Mouse (Mus musculus): ENCODE results near the gene Olfr700. TPM values are rescaled to one million over a fixed set of nuclear protein-coding genes. Genes with fewer than 3 reads are reported as not detected.
"Not testable (repeated sequence)": the region's sequence is repeated elsewhere in the genome, so short reads cannot be mapped to it uniquely, and the experiment has no call there.

The Olfr700 gene
- polyA plus RNA-seq (2015; fragmentation: Nextera tagmentation; extraction: Ambion mirVana), result not detected in 2 replicates

DNA sequence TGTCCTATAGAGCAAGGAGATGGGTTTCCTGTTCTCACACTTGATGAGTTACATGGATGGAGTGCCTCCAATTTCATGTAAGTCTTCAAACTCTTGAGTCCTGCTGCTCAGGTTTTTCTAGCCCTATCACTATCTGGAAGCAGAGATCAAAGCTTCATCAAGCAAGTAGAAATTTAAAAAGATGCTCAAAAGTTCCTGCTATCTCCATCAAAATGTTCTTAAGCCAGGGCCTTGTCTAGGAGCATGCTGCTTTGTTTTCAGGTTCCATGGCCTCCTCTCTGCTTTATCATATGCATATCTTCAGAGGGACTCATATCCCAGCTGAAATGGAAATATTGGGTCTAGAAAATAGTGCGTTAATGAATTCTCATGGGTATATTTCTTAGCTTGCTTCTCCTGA is at the start of gene Olfr700:
Gene Olfr700 (minus strand): TSS at position 101 of the 400 bp plus-strand sequence.
- no peaks in the 10 kb centered on the region for H3K9me3 ChIP-seq
- no peak within 1 kb of the TSS for H3K9ac ChIP-seq
- no peaks in the 10 kb centered on the region for H3K36me3 ChIP-seq
- H3K4me2 ChIP-seq (replicated peaks), result no peak within 1 kb of the TSS
- no peaks in the 10 kb centered on the region for H3K27me3 ChIP-seq (replicated peaks)
- 88% methylated on average over 1 of the region's 1 CpGs for WGBS
- no peak for ATAC-seq
- no peak within 1 kb of the TSS for H3K4me3 ChIP-seq (replicated peaks)
- H3K4me1 ChIP-seq (replicated peaks), result no peaks in the 10 kb centered on the region
- H3K27ac ChIP-seq, result no peak within 1 kb of the TSS

- H3K9ac ChIP-seq, result no peak within 1 kb of the TSS
- H3K4me3 ChIP-seq (replicated peaks), result no peak within 1 kb of the TSS
- 50% methylated on average over 2 of the region's 2 CpGs for WGBS
- H3K4me2 ChIP-seq (replicated peaks), result no peak within 1 kb of the TSS
- no peak for ATAC-seq
- no peaks in the 10 kb centered on the region for H3K36me3 ChIP-seq
- no peaks in the 10 kb centered on the region for H3K4me1 ChIP-seq (replicated peaks)
- no peaks in the 10 kb centered on the region for H3K9me3 ChIP-seq
- H3K27ac ChIP-seq, result no peak within 1 kb of the TSS
- no peaks in the 10 kb centered on the region for H3K27me3 ChIP-seq (replicated peaks)
Observed at GRCm38 (mm10) chr7:106843060-106843459, 34.4 kb upstream of the Olfr700 start, which contains the start of gene Olfr703. Olfr703 (plus strand) TSS chr7:106843360.

GRCm38 (mm10) chr7:106833793-106834192 is 25.2 kb upstream of the Olfr700 start, which contains the start of gene Olfr702:
Olfr702 (minus strand) TSS chr7:106833893.
- no peaks in the 10 kb centered on the region for H3K27me3 ChIP-seq (replicated peaks)
- H3K36me3 ChIP-seq, result no peaks in the 10 kb centered on the region
- no peak within 1 kb of the TSS for H3K4me2 ChIP-seq (replicated peaks)
- H3K9me3 ChIP-seq, result no peaks in the 10 kb centered on the region
- H3K4me3 ChIP-seq (replicated peaks), result no peak within 1 kb of the TSS
- no peak within 1 kb of the TSS for H3K27ac ChIP-seq
- ATAC-seq, result no peak
- H3K9ac ChIP-seq, result no peak within 1 kb of the TSS
- no peaks in the 10 kb centered on the region for H3K4me1 ChIP-seq (replicated peaks)

DNA sequence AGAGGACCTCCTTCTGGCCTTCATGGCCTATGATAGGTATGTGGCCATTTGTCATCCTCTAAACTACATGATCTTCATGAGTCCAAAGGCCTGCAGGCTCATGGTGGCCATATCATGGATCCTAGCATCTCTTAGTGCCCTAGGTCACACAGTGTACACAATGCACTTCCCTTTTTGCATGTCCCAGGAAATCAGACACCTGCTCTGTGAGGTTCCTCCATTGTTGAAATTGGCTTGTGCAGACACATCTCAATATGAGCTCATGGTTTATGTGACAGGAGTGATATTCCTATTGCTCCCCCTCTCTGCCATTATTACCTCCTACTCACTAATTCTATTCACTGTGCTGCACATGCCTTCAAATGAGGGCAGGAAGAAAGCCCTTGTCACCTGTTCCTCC is 9.8 kb upstream of the Olfr700 start:
- Histone ChIP-seq H3K27ac (no peak overlapping the region), H3K27me3 (replicated peaks) (no peaks in the 10 kb centered on the region), H3K4me2 (replicated peaks) (no peak overlapping the region), H3K9me3 (no peaks in the 10 kb centered on the region), H3K9ac (no peak overlapping the region), H3K4me3 (replicated peaks) (no peak overlapping the region), H3K36me3 (no peaks in the 10 kb centered on the region), H3K4me1 (replicated peaks) (no peaks in the 10 kb centered on the region)
- no peak for ATAC-seq

DNA sequence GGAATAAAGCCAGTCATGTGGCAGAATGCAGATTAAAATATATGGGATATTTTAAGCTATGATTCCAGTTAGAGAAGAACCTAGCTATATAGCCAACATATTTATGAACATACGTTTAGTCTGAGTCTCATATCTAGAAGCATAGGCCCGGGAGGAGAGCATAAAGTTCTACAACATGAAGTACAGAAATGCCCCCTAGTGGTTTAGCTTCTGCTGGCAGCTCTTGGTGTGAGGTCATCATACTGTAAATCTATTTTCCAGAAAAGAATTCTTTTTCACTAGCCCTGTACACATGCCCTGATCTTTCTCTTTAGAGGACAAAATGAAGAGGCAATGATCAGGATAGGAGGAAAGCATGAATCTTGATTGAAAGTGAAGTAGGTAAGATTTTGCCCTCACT is 7.1 kb upstream of the Olfr700 start:
- H3K27ac ChIP-seq, result no peak overlapping the region
- no peak for ATAC-seq
- no peak overlapping the region for H3K4me3 ChIP-seq (replicated peaks)
- WGBS, result 29% methylated on average over 2 of the region's 2 CpGs
- H3K4me1 ChIP-seq (replicated peaks), result no peaks in the 10 kb centered on the region
- no peak overlapping the region for H3K4me2 ChIP-seq (replicated peaks)
- no peaks in the 10 kb centered on the region for H3K36me3 ChIP-seq
- H3K9ac ChIP-seq, result no peak overlapping the region
- H3K9me3 ChIP-seq, result no peaks in the 10 kb centered on the region
- no peaks in the 10 kb centered on the region for H3K27me3 ChIP-seq (replicated peaks)

- no peak for ATAC-seq
- Histone ChIP-seq H3K4me2 (replicated peaks) (no peak within 1 kb of the TSS), H3K4me3 (replicated peaks) (no peak within 1 kb of the TSS), H3K9ac (no peak within 1 kb of the TSS), H3K9me3 (no peaks in the 10 kb centered on the region), H3K4me1 (replicated peaks) (no peaks in the 10 kb centered on the region), H3K36me3 (no peaks in the 10 kb centered on the region), H3K27me3 (replicated peaks) (no peaks in the 10 kb centered on the region), H3K27ac (no peak within 1 kb of the TSS)
- WGBS, result 61% methylated on average over 2 of the region's 2 CpGs
Observed at GRCm38 (mm10) chr7:106813829-106814228, 5.2 kb upstream of the Olfr700 start, which contains the start of gene Olfr701. Olfr701 (plus strand) TSS chr7:106814129.

DNA sequence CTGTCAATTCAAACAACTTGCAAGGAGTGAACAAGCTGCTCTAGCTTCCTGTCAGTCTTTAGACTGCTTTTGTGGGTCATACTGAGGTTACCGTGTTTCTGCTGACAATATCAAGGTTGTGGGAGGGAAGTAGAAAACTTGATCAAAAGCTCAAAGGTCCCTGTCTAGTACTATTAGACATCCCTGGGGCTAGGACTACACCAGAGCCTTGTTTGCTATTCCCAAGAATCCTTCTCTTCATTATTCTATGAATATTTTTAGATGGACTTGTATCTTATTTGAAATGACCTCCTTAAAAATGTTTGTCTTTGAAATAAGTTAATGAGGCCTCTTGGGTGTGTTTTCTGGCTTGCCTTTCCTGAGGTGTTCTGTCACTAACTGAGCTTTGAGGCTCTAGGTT is 15.5 kb downstream of the Olfr700 start, which contains the start of gene Olfr699:
Gene Olfr699 (minus strand): TSS at position 101 of the 400 bp plus-strand sequence.
- ATAC-seq, result no peak
- no peaks in the 10 kb centered on the region for H3K4me1 ChIP-seq (replicated peaks)
- H3K36me3 ChIP-seq, result no peaks in the 10 kb centered on the region
- 68% methylated on average over 1 of the region's 1 CpGs for WGBS
- no peak within 1 kb of the TSS for H3K27ac ChIP-seq
- H3K4me3 ChIP-seq (replicated peaks), result no peak within 1 kb of the TSS
- H3K9me3 ChIP-seq, result no peaks in the 10 kb centered on the region
- H3K9ac ChIP-seq, result no peak within 1 kb of the TSS
- no peaks in the 10 kb centered on the region for H3K27me3 ChIP-seq (replicated peaks)
- H3K4me2 ChIP-seq (replicated peaks), result no peak within 1 kb of the TSS

DNA sequence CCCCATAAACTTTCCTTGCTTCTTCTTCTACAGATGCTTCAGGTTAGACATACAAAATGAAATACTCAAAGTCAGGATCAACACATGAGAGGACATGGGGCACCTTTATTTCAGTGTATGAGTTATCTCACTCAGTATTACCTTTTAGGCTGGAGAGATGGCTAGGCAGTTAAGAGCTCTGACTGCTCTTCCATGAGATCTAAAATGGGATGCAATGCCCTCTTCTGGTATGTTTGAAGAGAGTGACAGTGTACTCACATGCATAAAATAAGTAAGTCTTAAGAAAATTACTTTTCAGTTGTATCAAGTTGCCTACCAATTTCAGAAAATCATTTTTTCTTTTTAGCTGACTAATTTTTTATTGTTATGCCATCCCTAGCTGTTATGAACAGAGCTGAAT is 20.3 kb downstream of the Olfr700 start:
- H3K4me2 ChIP-seq (replicated peaks), result no peak overlapping the region
- no peaks in the 10 kb centered on the region for H3K4me1 ChIP-seq (replicated peaks)
- H3K36me3 ChIP-seq, result no peaks in the 10 kb centered on the region
- no peak for ATAC-seq
- no peak overlapping the region for H3K9ac ChIP-seq
- H3K4me3 ChIP-seq (replicated peaks), result no peak overlapping the region
- H3K27ac ChIP-seq, result no peak overlapping the region
- H3K9me3 ChIP-seq, result no peaks in the 10 kb centered on the region
- no peaks in the 10 kb centered on the region for H3K27me3 ChIP-seq (replicated peaks)

DNA sequence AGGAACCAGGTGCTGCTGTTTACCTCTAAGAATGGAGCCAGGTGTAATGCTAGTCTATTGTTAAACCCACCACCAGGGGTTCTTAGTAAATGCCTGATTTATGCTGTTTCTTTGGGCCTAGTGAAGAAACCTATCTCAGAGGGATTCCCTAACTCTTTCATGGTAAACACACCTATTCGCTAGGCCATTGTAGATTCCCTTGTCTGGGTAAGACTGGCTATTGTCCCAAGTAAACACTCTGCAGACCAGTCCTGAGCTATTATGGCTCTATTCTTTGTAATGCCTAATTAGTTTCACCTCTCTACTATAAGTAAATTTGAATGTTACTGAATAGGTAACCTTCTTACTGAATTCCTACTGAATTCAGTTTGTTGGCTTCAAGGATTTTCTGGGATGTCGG is 47.6 kb downstream of the Olfr700 start:
- ATAC-seq; H3K9me3 ChIP-seq; H3K9ac ChIP-seq; H3K27ac ChIP-seq; H3K27me3 ChIP-seq (replicated peaks); H3K36me3 ChIP-seq; H3K4me3 ChIP-seq (replicated peaks); H3K4me2 ChIP-seq (replicated peaks); H3K4me1 ChIP-seq (replicated peaks): not testable (repeated sequence)
- WGBS, result 83% methylated on average over 2 of the region's 2 CpGs

DNA sequence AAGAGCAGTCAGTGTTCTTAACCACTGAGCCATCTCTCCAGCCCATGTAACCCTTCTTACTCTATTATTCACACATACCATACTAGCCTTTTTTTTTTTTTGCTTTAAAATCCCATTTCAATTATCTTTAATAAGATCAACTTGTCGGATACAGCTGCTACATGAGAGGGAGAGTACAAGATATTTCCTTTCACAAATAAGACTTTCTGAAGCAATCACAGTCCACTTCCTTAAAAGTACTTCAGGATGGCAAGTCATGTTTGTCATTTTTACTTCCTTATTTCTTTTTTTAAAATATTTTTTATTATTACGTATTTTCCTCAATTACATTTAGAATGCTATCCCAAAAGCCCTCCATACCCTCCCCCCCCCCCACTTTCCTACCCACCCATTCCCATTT is 49.8 kb downstream of the Olfr700 start:
- no peak overlapping the region for H3K4me2 ChIP-seq (replicated peaks)
- ATAC-seq, result no peak
- H3K9ac ChIP-seq, result no peak overlapping the region
- H3K27me3 ChIP-seq (replicated peaks), result no peaks in the 10 kb centered on the region
- no peaks in the 10 kb centered on the region for H3K4me1 ChIP-seq (replicated peaks)
- no peak overlapping the region for H3K4me3 ChIP-seq (replicated peaks)
- H3K36me3 ChIP-seq, result no peaks in the 10 kb centered on the region
- 87% methylated on average over 2 of the region's 2 CpGs for WGBS
- H3K9me3 ChIP-seq, result no peaks in the 10 kb centered on the region
- H3K27ac ChIP-seq, result no peak overlapping the region

Other genes with a start within 250 kb of the Olfr700 start
- not detected in 2 replicates for gene Olfr693, start 128.2 kb downstream of the Olfr700 start, polyA plus RNA-seq (2015; fragmentation: Nextera tagmentation; extraction: Ambion mirVana)
- gene Olfr694, start 117.0 kb downstream of the Olfr700 start, polyA plus RNA-seq (2015; fragmentation: Nextera tagmentation; extraction: Ambion mirVana), result not detected in 2 replicates
- not detected in 2 replicates for gene Olfr695, start 92.4 kb downstream of the Olfr700 start, polyA plus RNA-seq (2015; fragmentation: Nextera tagmentation; extraction: Ambion mirVana)
- gene Olfr697, start 66.4 kb downstream of the Olfr700 start, polyA plus RNA-seq (2015; fragmentation: Nextera tagmentation; extraction: Ambion mirVana), result not detected in 2 replicates
- not detected in 2 replicates for gene Olfr698, start 53.4 kb downstream of the Olfr700 start, polyA plus RNA-seq (2015; fragmentation: Nextera tagmentation; extraction: Ambion mirVana)
- not detected in 2 replicates for gene Olfr699, start 15.6 kb downstream of the Olfr700 start, polyA plus RNA-seq (2015; fragmentation: Nextera tagmentation; extraction: Ambion mirVana)
- gene Olfr701, start 5.3 kb upstream of the Olfr700 start, polyA plus RNA-seq (2015; fragmentation: Nextera tagmentation; extraction: Ambion mirVana), result not detected in 2 replicates
- gene Olfr702, start 25.1 kb upstream of the Olfr700 start, polyA plus RNA-seq (2015; fragmentation: Nextera tagmentation; extraction: Ambion mirVana), result not detected in 2 replicates
- gene Olfr703, start 34.5 kb upstream of the Olfr700 start, polyA plus RNA-seq (2015; fragmentation: Nextera tagmentation; extraction: Ambion mirVana), result not detected in 2 replicates
- not detected in 2 replicates for gene Olfr704, start 54.4 kb upstream of the Olfr700 start, polyA plus RNA-seq (2015; fragmentation: Nextera tagmentation; extraction: Ambion mirVana)
- gene Olfr705, start 68.1 kb upstream of the Olfr700 start, polyA plus RNA-seq (2015; fragmentation: Nextera tagmentation; extraction: Ambion mirVana), result not detected in 2 replicates
- not detected in 2 replicates for gene Olfr706, start 79.3 kb upstream of the Olfr700 start, polyA plus RNA-seq (2015; fragmentation: Nextera tagmentation; extraction: Ambion mirVana)
- gene Olfr707, start 92.4 kb upstream of the Olfr700 start, polyA plus RNA-seq (2015; fragmentation: Nextera tagmentation; extraction: Ambion mirVana), result not detected in 2 replicates
- not detected in 2 replicates for gene Olfr1532-ps1, start 99.2 kb upstream of the Olfr700 start, polyA plus RNA-seq (2015; fragmentation: Nextera tagmentation; extraction: Ambion mirVana)
- gene Olfr709-ps1, start 123.4 kb upstream of the Olfr700 start, polyA plus RNA-seq (2015; fragmentation: Nextera tagmentation; extraction: Ambion mirVana), result not detected in 2 replicates
- gene Olfr710, start 139.5 kb upstream of the Olfr700 start, polyA plus RNA-seq (2015; fragmentation: Nextera tagmentation; extraction: Ambion mirVana), result not detected in 2 replicates
- gene Olfr6, start 155.1 kb upstream of the Olfr700 start, polyA plus RNA-seq (2015; fragmentation: Nextera tagmentation; extraction: Ambion mirVana), result not detected in 2 replicates
- gene Olfr711, start 166.6 kb upstream of the Olfr700 start, polyA plus RNA-seq (2015; fragmentation: Nextera tagmentation; extraction: Ambion mirVana), result not detected in 2 replicates
- not detected in 2 replicates for gene Olfr2, start 197.2 kb upstream of the Olfr700 start, polyA plus RNA-seq (2015; fragmentation: Nextera tagmentation; extraction: Ambion mirVana)
- gene Olfr713, start 222.3 kb upstream of the Olfr700 start, polyA plus RNA-seq (2015; fragmentation: Nextera tagmentation; extraction: Ambion mirVana), result not detected in 2 replicates

Data from intestine, embryonic 15.5 days (tissue).